Mouse (Mus musculus): Measurements from ENCODE around the gene Tmed2. TPM values are rescaled to one million over a fixed set of nuclear protein-coding genes. Genes with fewer than 3 reads are reported as not detected.

Gene Tmed2
- polyA plus RNA-seq, 1 experiment: 11.7 TPM

DNA sequence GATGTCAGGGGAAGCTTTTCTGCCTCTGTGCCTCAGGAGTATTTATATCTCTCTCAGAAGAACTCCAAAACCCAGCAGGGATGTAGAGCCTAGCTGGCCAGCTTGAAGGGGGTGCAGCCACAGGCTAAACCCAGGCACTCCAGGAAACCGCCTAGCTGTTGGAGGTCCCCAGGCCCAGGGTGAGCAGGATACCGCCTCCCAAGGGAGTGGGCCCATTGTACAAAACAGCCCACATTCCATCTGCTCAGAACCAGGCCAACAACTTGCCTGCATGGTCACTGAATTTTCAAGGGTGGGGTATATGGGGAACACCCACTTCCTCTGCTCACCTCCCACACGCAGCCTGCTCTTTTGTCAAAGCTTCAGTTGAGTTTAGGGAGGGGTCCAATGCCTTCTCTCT is 39.9 kb upstream of the Tmed2 start:
- H3K36me3 ChIP-seq (ENCODE audit: control insufficient read depth): no peaks in the 10 kb centered on the region
- no peaks in the 10 kb centered on the region for H3K9me3 ChIP-seq (ENCODE audit: control insufficient read depth, low read length)
- H3K27me3 ChIP-seq (ENCODE audit: control insufficient read depth): no peaks in the 10 kb centered on the region; the same call in 1 of the 2 replicates
- H3K4me1 ChIP-seq (ENCODE audit: control insufficient read depth): peaks cover 27% of the 10 kb centered on the region
- TF ChIP-seq TAL1 (IDR thresholded peaks at IDR 0.05; ENCODE audit: low read length): no peak
- TF ChIP-seq GATA1 (IDR thresholded peaks at IDR 0.05; ENCODE audit: low read length): no peak
- no peak overlapping the region for H3K4me3 ChIP-seq (replicated peaks)

DNA sequence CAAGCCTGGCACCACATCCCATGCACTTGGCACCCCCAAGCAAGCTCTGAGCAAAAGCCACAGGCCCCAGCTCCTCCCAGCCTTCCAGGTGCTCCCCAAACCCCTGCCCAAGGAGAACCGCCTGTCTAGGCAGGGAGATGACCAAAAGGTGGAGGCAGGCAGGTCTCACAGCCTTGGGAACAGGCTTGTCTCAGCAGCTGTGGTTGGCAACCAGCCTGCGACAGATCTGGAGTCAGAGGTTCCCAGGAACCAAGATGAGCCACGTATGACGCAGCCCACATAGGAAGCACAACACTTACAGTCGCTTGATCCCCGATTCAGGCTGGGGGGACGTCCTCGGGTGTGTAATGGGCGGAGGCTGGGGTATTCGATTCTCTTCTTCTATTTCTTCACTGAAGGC is 39.0 kb upstream of the Tmed2 start:
- Histone ChIP-seq H3K27me3 (ENCODE audit: control insufficient read depth) (no peaks in the 10 kb centered on the region; the same call in 1 of the 2 replicates), H3K36me3 (ENCODE audit: control insufficient read depth) (no peaks in the 10 kb centered on the region), H3K9me3 (ENCODE audit: control insufficient read depth, low read length) (no peaks in the 10 kb centered on the region), H3K4me1 (ENCODE audit: control insufficient read depth) (peaks cover 23% of the 10 kb centered on the region), H3K4me3 (replicated peaks) (no peak overlapping the region)
- TF ChIP-seq GATA1 (IDR thresholded peaks at IDR 0.05; ENCODE audit: low read length) (no peak), TAL1 (IDR thresholded peaks at IDR 0.05; ENCODE audit: low read length) (no peak)

DNA sequence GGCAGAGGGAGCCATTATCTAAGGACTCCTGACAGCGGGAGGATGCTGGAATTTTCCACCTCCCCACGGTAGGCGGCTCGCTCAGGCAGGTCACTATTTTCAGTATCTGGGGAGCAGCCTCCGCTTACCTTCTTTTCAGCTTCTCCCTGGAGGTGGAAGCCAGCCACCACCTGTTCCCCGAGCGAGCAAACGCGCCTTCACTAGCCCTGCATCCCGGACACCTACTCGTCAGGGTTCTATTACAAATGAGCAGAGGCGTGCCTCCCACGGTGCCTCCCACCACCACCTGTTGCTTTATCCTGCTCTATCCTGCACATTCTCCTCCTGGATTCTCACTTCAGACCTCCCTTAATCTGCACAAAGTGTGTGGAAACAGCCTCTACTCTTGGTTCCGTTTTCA is 36.8 kb upstream of the Tmed2 start:
- TF ChIP-seq TAL1 (IDR thresholded peaks at IDR 0.05; ENCODE audit: low read length) (no peak), GATA1 (IDR thresholded peaks at IDR 0.05; ENCODE audit: low read length) (no peak)
- Histone ChIP-seq H3K36me3 (ENCODE audit: control insufficient read depth) (no peaks in the 10 kb centered on the region), H3K9me3 (ENCODE audit: control insufficient read depth, low read length) (no peaks in the 10 kb centered on the region), H3K4me3 (replicated peaks) (no peak overlapping the region), H3K27me3 (ENCODE audit: control insufficient read depth) (peaks cover 3% of the 10 kb centered on the region), H3K4me1 (ENCODE audit: control insufficient read depth) (peaks cover 6% of the 10 kb centered on the region)

DNA sequence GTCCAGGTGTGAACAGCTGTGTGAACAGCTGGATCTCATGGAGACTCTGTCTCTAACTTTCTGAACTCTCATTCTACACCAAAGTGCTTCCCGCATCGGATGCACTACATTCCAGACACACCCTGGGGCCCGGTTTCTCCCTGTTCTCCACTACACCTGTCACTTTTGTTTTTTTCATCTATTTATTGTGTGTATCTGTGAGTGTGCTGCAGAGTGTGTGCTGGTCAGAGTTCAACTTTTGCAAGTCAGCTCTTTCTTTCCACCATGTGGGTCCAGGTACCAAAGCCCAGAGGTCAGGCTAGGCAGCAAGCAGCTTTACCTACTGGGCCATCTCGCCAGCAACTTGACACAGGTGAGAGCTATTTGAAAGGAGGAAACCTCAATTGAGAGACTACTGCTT is 35.3 kb upstream of the Tmed2 start:
- Histone ChIP-seq H3K4me3 (replicated peaks) (no peak overlapping the region), H3K9me3 (ENCODE audit: control insufficient read depth, low read length) (no peaks in the 10 kb centered on the region), H3K36me3 (ENCODE audit: control insufficient read depth) (no peaks in the 10 kb centered on the region), H3K27me3 (ENCODE audit: control insufficient read depth) (peaks cover 3% of the 10 kb centered on the region), H3K4me1 (ENCODE audit: control insufficient read depth) (no peaks in the 10 kb centered on the region)
- no peak for TF ChIP-seq GATA1 (IDR thresholded peaks at IDR 0.05; ENCODE audit: low read length)
- TF ChIP-seq TAL1 (IDR thresholded peaks at IDR 0.05; ENCODE audit: low read length): no peak

DNA sequence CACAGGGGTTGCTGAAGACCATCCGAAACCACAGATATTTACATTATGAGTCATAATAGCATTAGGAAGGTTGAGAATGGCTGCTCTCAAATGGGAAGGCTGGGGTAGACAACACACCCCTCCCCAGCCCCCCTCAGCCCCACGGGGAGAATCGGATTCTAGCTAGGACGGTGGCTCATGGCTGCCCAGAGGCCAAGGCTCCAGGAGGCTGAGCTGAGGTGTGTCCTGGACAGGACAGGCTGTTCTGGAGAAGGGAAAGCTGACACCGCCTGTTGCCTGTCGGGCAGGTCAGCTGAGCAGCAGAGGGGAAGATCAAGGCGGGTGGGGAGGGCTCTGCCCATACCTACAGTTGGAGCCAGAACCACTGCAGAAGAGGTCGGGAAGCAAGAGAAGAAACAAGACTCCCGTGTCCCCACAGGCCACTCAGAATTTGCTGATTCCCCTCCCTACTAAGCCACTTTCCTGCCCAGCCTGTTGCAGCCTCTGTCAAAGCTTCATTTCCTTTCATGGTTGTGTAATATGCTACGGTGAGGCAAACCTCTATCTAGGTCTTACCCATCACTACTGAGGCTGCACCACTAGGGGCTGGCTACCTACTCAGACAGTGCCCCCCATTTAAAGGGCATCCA is 33.6 kb upstream of the Tmed2 start:
- Histone ChIP-seq H3K4me3 (replicated peaks) (no peak overlapping the region), H3K36me3 (ENCODE audit: control insufficient read depth) (no peaks in the 10 kb centered on the region), H3K27me3 (ENCODE audit: control insufficient read depth) (peaks cover 3% of the 10 kb centered on the region), H3K4me1 (ENCODE audit: control insufficient read depth) (no peaks in the 10 kb centered on the region), H3K9me3 (ENCODE audit: control insufficient read depth, low read length) (no peaks in the 10 kb centered on the region)
- TF ChIP-seq GATA1 (IDR thresholded peaks at IDR 0.05; ENCODE audit: low read length): no peak
- TF ChIP-seq TAL1 (IDR thresholded peaks at IDR 0.05; ENCODE audit: low read length): no peak

DNA sequence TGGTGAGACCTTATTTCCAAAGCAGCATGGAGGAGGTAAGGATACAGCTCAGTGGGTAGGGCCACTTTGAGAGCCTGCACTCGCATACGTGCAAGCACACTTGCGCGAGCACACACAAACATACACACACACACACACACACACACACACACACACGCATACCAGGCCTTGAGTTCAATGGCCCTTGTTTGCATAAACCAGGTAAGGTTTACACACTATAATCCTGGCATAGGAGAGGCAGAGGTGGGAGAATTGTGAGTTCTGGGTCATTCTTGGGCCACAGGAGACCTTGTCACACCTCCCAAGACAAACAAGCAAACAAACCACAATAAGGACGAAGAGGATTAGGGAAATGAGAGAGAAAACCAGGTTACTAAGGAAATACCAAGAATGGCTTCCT is 31.3 kb upstream of the Tmed2 start:
- peaks cover 3% of the 10 kb centered on the region for H3K27me3 ChIP-seq (ENCODE audit: control insufficient read depth)
- H3K4me1 ChIP-seq (ENCODE audit: control insufficient read depth): no peaks in the 10 kb centered on the region
- H3K36me3 ChIP-seq (ENCODE audit: control insufficient read depth): no peaks in the 10 kb centered on the region
- TF ChIP-seq TAL1 (IDR thresholded peaks at IDR 0.05; ENCODE audit: low read length) (no peak), GATA1 (IDR thresholded peaks at IDR 0.05; ENCODE audit: low read length) (no peak)
- no peaks in the 10 kb centered on the region for H3K9me3 ChIP-seq (ENCODE audit: control insufficient read depth, low read length)
- H3K4me3 ChIP-seq (replicated peaks): no peak overlapping the region

DNA sequence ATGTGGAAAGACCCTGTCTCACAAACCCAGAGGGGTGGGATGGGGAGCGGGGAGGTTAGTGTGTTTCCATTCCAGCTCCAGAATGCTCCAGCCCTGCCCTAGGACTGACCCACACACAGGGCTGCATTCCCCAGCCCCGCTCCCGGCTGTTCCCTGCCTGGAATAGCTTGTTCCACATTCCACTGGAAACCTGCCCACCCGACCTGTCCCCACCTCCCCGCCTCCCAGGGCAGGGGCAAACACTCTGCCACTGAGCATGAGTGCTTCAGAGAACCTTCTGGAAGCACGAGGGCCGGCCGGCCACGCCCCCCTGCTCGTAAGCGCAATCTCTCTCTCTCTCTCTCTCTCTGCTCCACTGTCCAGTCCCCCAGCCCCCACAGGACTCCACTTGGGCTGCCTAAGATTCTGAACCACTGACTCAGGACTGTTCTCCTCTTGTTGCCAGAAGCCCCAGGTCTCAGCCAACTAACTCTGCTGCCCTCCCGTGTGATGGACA is 30.7 kb upstream of the Tmed2 start:
- no peaks in the 10 kb centered on the region for H3K36me3 ChIP-seq (ENCODE audit: control insufficient read depth)
- H3K4me3 ChIP-seq (replicated peaks): no peak overlapping the region
- no peaks in the 10 kb centered on the region for H3K9me3 ChIP-seq (ENCODE audit: control insufficient read depth, low read length)
- peaks cover 3% of the 10 kb centered on the region for H3K27me3 ChIP-seq (ENCODE audit: control insufficient read depth)
- no peaks in the 10 kb centered on the region for H3K4me1 ChIP-seq (ENCODE audit: control insufficient read depth)
- TF ChIP-seq TAL1 (IDR thresholded peaks at IDR 0.05; ENCODE audit: low read length) (no peak), GATA1 (IDR thresholded peaks at IDR 0.05; ENCODE audit: low read length) (no peak)

DNA sequence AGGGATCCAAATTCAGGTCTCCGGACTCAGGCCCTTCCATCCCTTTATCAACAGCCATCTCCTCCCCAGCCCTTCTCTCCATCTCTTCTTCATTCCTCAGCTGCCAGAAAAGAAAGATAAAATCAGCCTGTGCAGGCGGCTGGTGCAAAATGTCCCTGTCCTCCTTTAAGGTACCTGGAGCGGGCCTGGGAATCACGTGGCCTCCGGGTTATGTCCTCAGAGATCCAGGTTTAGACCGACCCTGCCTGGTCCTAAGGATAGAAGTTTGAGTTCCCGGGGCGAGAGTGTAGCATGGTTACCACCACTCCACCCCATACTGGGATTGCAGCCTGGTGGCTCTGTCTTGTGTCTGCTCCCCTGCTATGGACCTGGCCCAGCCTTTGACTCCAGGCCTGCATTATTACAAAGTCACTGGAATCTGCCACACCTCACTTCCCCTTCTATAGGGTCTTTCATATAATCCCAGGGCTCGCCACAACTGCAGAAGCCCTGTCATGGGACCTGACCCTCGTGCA is 29.9 kb upstream of the Tmed2 start:
- no peak for TF ChIP-seq GATA1 (IDR thresholded peaks at IDR 0.05; ENCODE audit: low read length)
- TF ChIP-seq TAL1 (IDR thresholded peaks at IDR 0.05; ENCODE audit: low read length): no peak
- no peaks in the 10 kb centered on the region for H3K4me1 ChIP-seq (ENCODE audit: control insufficient read depth)
- no peaks in the 10 kb centered on the region for H3K36me3 ChIP-seq (ENCODE audit: control insufficient read depth)
- H3K27me3 ChIP-seq (ENCODE audit: control insufficient read depth): peaks cover 3% of the 10 kb centered on the region
- no peaks in the 10 kb centered on the region for H3K9me3 ChIP-seq (ENCODE audit: control insufficient read depth, low read length)
- H3K4me3 ChIP-seq (replicated peaks): no peak overlapping the region

DNA sequence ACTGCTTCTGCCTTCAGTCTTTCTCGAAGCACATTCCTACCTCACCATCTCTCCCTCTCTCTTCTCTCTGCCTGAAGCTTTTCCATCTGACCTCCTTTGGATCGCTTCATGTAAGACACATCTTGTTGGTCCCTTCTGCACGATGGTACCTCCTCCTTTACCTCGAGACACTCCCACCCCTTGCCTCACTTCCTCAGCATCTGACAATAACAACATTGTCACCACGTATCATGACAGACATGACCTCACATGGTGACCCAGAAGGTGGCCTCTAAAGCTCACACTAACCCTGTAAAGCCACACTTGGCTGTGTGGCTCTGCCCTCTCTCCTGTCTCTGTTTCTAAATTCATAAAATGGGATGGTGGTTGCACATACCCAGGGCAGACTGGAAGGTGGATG is 24.7 kb upstream of the Tmed2 start:
- H3K27me3 ChIP-seq (ENCODE audit: control insufficient read depth): no peaks in the 10 kb centered on the region
- no peak overlapping the region for H3K4me3 ChIP-seq (replicated peaks)
- H3K36me3 ChIP-seq (ENCODE audit: control insufficient read depth): no peaks in the 10 kb centered on the region
- TF ChIP-seq GATA1 (IDR thresholded peaks at IDR 0.05; ENCODE audit: low read length) (no peak), TAL1 (IDR thresholded peaks at IDR 0.05; ENCODE audit: low read length) (no peak)
- peaks cover 2% of the 10 kb centered on the region; the same call in 1 of the 2 replicates for H3K9me3 ChIP-seq (ENCODE audit: control insufficient read depth, low read length)
- no peaks in the 10 kb centered on the region for H3K4me1 ChIP-seq (ENCODE audit: control insufficient read depth)
